Mouse (Mus musculus): Measurements from ENCODE around the gene Trhde. TPM values are rescaled to one million over a fixed set of nuclear protein-coding genes. Genes with fewer than 3 reads are reported as not detected.

Gene Trhde
- total and polyA plus RNA-seq, 3 experiments = not detected

DNA sequence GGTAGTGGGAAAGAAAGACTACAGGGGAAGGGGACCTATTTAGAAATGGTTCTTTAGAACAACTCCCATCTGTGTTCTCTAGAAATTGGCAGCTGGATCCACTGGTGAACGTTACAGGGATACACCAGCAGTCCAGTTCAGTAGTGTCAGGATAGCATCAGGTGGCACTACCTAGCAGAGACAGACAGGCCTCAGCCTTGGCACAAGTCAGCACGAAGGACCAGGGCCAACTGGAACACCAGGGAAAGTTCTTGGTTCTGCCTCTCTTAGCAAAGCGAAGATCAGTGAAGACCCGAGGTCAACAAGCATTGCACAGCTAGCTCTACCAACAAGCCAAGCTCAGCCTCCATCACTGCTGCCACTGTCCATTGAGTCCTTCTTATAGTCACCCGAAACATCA lies 62.2 kb downstream of the Trhde start:
- H3K9ac ChIP-seq (ENCODE audit: control insufficient read depth, low read depth, low read length, poor library complexity, severe bottlenecking) = no peak overlapping the region
- H3K4me3 ChIP-seq (ENCODE audit: control insufficient read depth in 1 of 2, insufficient read depth in 1 of 2, low read depth in 2 of 2, low read length in 2 of 2) = no peak overlapping the region
- no peaks in the 10 kb centered on the region for H3K27me3 ChIP-seq (ENCODE audit: control insufficient read depth in 1 of 2, insufficient read depth in 2 of 2, low read length in 2 of 2)

GRCm38 (mm10) chr10:114737581-114737980 lies 64.5 kb downstream of the Trhde start:
- no peaks in the 10 kb centered on the region for H3K79me2 ChIP-seq (ENCODE audit: control insufficient read depth, insufficient read depth, low read length, poor library complexity)
- no peaks in the 10 kb centered on the region for H3K4me1 ChIP-seq (ENCODE audit: control insufficient read depth in 1 of 2, insufficient read depth in 2 of 2, low read length in 2 of 2)
- H3K4me3 ChIP-seq (ENCODE audit: control insufficient read depth in 1 of 2, insufficient read depth in 1 of 2, low read depth in 2 of 2, low read length in 2 of 2) = no peak overlapping the region
- no peaks in the 10 kb centered on the region for H3K36me3 ChIP-seq (ENCODE audit: control insufficient read depth in 1 of 2, insufficient read depth in 2 of 2, low read length in 2 of 2)
- no peaks in the 10 kb centered on the region for H3K27me3 ChIP-seq (ENCODE audit: control insufficient read depth in 1 of 2, insufficient read depth in 2 of 2, low read length in 2 of 2)
- TF ChIP-seq MYC (IDR thresholded peaks at IDR 0.05; ENCODE audit: low read depth, low read length) (no peak), MEF2A (IDR thresholded peaks at IDR 0.05; ENCODE audit: extremely low read depth, insufficient replicate concordance, low read depth, low read length, poor library complexity, severe bottlenecking) (no peak), ZMIZ1 (IDR thresholded peaks at IDR 0.05; ENCODE audit: low read depth, low read length) (no peak), UBTF (IDR thresholded peaks at IDR 0.05; ENCODE audit: borderline replicate concordance, insufficient read depth, low read depth, low read length) (no peak), JUND (IDR thresholded peaks at IDR 0.05; ENCODE audit: low read depth, low read length) (no peak), ZKSCAN1 (IDR thresholded peaks at IDR 0.05; ENCODE audit: low read depth, low read length) (no peak), TCF12 (IDR thresholded peaks at IDR 0.05; ENCODE audit: low read depth, low read length) (no peak), CHD1 (IDR thresholded peaks at IDR 0.05; ENCODE audit: low read depth, low read length) (no peak), MAX (IDR thresholded peaks at IDR 0.05; ENCODE audit: low read length) (no peak), NELFE (IDR thresholded peaks at IDR 0.05; ENCODE audit: low read depth, low read length) (no peak), USF1 (IDR thresholded peaks at IDR 0.05; ENCODE audit: low read depth, low read length) (no peak), RAD21 (IDR thresholded peaks at IDR 0.05; ENCODE audit: low read depth, low read length) (no peak), MXI1 (IDR thresholded peaks at IDR 0.05; ENCODE audit: low read depth, low read length) (no peak), E2F4 (IDR thresholded peaks at IDR 0.05; ENCODE audit: borderline replicate concordance, low read depth, low read length) (no peak), ETS1 (IDR thresholded peaks at IDR 0.05; ENCODE audit: low read depth, low read length) (no peak)
- no peaks in the 10 kb centered on the region for H3K9me3 ChIP-seq (replicated peaks; ENCODE audit: insufficient read depth, low read length)
- DNase-seq (ENCODE audit: low read depth, low spot score) = no peak
- no peak overlapping the region for H3K9ac ChIP-seq (ENCODE audit: control insufficient read depth, low read depth, low read length, poor library complexity, severe bottlenecking)
- H3K27ac ChIP-seq (ENCODE audit: control insufficient read depth, low read depth, low read length) = no peak overlapping the region

More for the DNA sequence above, 62.2 kb downstream of the Trhde start:
- no peak for TF ChIP-seq MEF2A (IDR thresholded peaks at IDR 0.05; ENCODE audit: extremely low read depth, insufficient replicate concordance, low read depth, low read length, poor library complexity, severe bottlenecking)
- no peak for TF ChIP-seq JUND (IDR thresholded peaks at IDR 0.05; ENCODE audit: low read depth, low read length)
- no peak for TF ChIP-seq ZC3H11A (IDR thresholded peaks at IDR 0.05; ENCODE audit: low read depth, low read length)
- TF ChIP-seq ETS1 (IDR thresholded peaks at IDR 0.05; ENCODE audit: low read depth, low read length) = no peak
- TF ChIP-seq GABPA (IDR thresholded peaks at IDR 0.05; ENCODE audit: low read depth, low read length) = no peak
- no peak for TF ChIP-seq TCF12 (IDR thresholded peaks at IDR 0.05; ENCODE audit: low read depth, low read length)
- no peak for TF ChIP-seq NELFE (IDR thresholded peaks at IDR 0.05; ENCODE audit: low read depth, low read length)
- TF ChIP-seq MYC (IDR thresholded peaks at IDR 0.05; ENCODE audit: low read depth, low read length) = no peak
- TF ChIP-seq POLR2A (IDR thresholded peaks at IDR 0.05; ENCODE audit: control insufficient read depth in 1 of 2, insufficient read depth in 1 of 2, low read depth in 1 of 2, low read length in 2 of 2, poor library complexity in 1 of 2) = no peak
- no peak for TF ChIP-seq E2F4 (IDR thresholded peaks at IDR 0.05; ENCODE audit: borderline replicate concordance, low read depth, low read length)
- TF ChIP-seq ZNF384 (IDR thresholded peaks at IDR 0.05; ENCODE audit: low read depth, low read length) = no peak
- TF ChIP-seq HCFC1 (IDR thresholded peaks at IDR 0.05; ENCODE audit: low read depth, low read length) = no peak
- no peak for TF ChIP-seq MAX (IDR thresholded peaks at IDR 0.05; ENCODE audit: low read length)
- no peak for TF ChIP-seq SIN3A (IDR thresholded peaks at IDR 0.05; ENCODE audit: low read length)
- no peak for TF ChIP-seq ELF1 (IDR thresholded peaks at IDR 0.05; ENCODE audit: low read depth, low read length)
- no peak for TF ChIP-seq POLR2AphosphoS2 (IDR thresholded peaks at IDR 0.05; ENCODE audit: low read length)
- TF ChIP-seq EP300 (IDR thresholded peaks at IDR 0.05; ENCODE audit: low read depth in 1 of 2, low read length in 2 of 2) = no peak
- TF ChIP-seq TBP (IDR thresholded peaks at IDR 0.05; ENCODE audit: low read depth, low read length) = no peak
- TF ChIP-seq MAFK (IDR thresholded peaks at IDR 0.05; ENCODE audit: borderline replicate concordance, low read depth, low read length) = no peak
- TF ChIP-seq RAD21 (IDR thresholded peaks at IDR 0.05; ENCODE audit: low read depth, low read length) = no peak
- H3K79me2 ChIP-seq (ENCODE audit: control insufficient read depth, insufficient read depth, low read length, poor library complexity) = no peaks in the 10 kb centered on the region
- H3K9me3 ChIP-seq (replicated peaks; ENCODE audit: insufficient read depth, low read length) = no peaks in the 10 kb centered on the region
- H3K4me1 ChIP-seq (ENCODE audit: control insufficient read depth in 1 of 2, insufficient read depth in 2 of 2, low read length in 2 of 2) = no peaks in the 10 kb centered on the region
- H3K27ac ChIP-seq (ENCODE audit: control insufficient read depth, low read depth, low read length) = no peak overlapping the region
- no peaks in the 10 kb centered on the region for H3K36me3 ChIP-seq (ENCODE audit: control insufficient read depth in 1 of 2, insufficient read depth in 2 of 2, low read length in 2 of 2)
- no peak for DNase-seq (ENCODE audit: low read depth, low spot score)
